Mouse (Mus musculus) limb, embryonic 14.5 days (tissue): ENCODE data around the gene Galns. TPM values are rescaled to one million over a fixed set of nuclear protein-coding genes. Genes with fewer than 3 reads are reported as not detected.

Source experiments
- ATAC-seq: fragments of 200-750 bp; cut with Nextera tagmentation; 2 replicates; pipeline ENCODE4 v1.8.0; 2017; ENCODE audit warnings: low read depth, moderate number of reproducible peaks, moderate TSS enrichment; ENCODE audit not compliant: low FRiP score
- DNase-seq: peaks from one replicate; pipeline ENCODE4 v3.0.0-alpha.2; 2015; ENCODE audit warnings: low spot score
- H3K27ac ChIP-seq: fragments of 300-500 bp; sonication (generic); replicated peaks from 2 replicates; pipeline ENCODE4 v1.5.1; 2014; ENCODE audit warnings: low read depth, mild to moderate bottlenecking, low read length, moderate library complexity, mixed read lengths
- H3K27me3 ChIP-seq: fragments of 300-500 bp; sonication (generic); 2 replicates; pipeline ENCODE4 v1.6.1; 2014; ENCODE audit warnings: low read length, mixed read lengths; ENCODE audit not compliant: control insufficient read depth, insufficient read depth
- H3K36me3 ChIP-seq: fragments of 300-500 bp; sonication (generic); 2 replicates; pipeline ENCODE4 v1.6.1; 2014; ENCODE audit warnings: mild to moderate bottlenecking, low read length, moderate library complexity, mixed read lengths; ENCODE audit not compliant: control insufficient read depth, insufficient read depth
- H3K4me1 ChIP-seq: fragments of 300-500 bp; sonication (generic); 2 replicates; pipeline ENCODE4 v1.6.1; 2014; ENCODE audit warnings: antibody characterized with exemption, low read length, mixed read lengths; ENCODE audit not compliant: control insufficient read depth, insufficient read depth
- H3K4me2 ChIP-seq: fragments of 300-500 bp; sonication (generic); replicated peaks from 2 replicates; pipeline ENCODE4 v1.6.1; 2014; ENCODE audit warnings: low read depth, mild to moderate bottlenecking, low read length, moderate library complexity; ENCODE audit not compliant: severe bottlenecking
- H3K4me3 ChIP-seq: fragments of 300-500 bp; sonication (generic); replicated peaks from 2 replicates; pipeline ENCODE4 v1.5.1; 2014; ENCODE audit warnings: low read length
- H3K9ac ChIP-seq: fragments of 300-500 bp; sonication (generic); 2 replicates; pipeline ENCODE4 v1.6.1; 2014; ENCODE audit warnings: mild to moderate bottlenecking, low read depth, low read length, moderate library complexity; ENCODE audit not compliant: severe bottlenecking
- H3K9me3 ChIP-seq: fragments of 300-500 bp; sonication (generic); 2 replicates; pipeline ENCODE4 v1.6.1; 2016; ENCODE audit warnings: low read length; ENCODE audit not compliant: control insufficient read depth
- POLR2A ChIP-seq: fragments of 200-500 bp; IDR thresholded peaks from 2 replicates; pipeline ENCODE4 v1.8.0; 2012; ENCODE audit warnings: inconsistent platforms, mild to moderate bottlenecking, moderate library complexity, borderline replicate concordance; ENCODE audit not compliant: insufficient read depth, insufficient read length; ENCODE audit errors: extremely low read depth
- WGBS: fragments of 180-500 bp; shearing (Covaris S2); extraction: QIAGEN DNeasy Blood & Tissue Kit; methylation state at CpG from one replicate; pipeline ENCODE4 v1.1.7; 2014; 5-methylcytosine and 5-hydroxymethylcytosine counted together
- microRNA-seq: library from miRNA; unstranded; fragments of <30 nt; microRNA quantifications from one replicate; pipeline ENCODE4, GENCODE M21; 2016
- polyA plus RNA-seq, 2 experiments: library from polyadenylated mRNA; depleted of rRNA in 1 of 2; stranded (reverse) in 1 of 2; unstranded in 1 of 2; fragments of >200 nt; fragmentation: Nextera tagmentation in 1 of 2; extraction: Ambion mirVana in 1 of 2; gene quantifications; 2 replicates each; pipeline versions ENCODE4 v1.2.1 to v1.2.3; 2012 to 2014

Galns gene
- polyA plus RNA-seq, 2 experiments: 12.7 to 14.7 TPM

DNA sequence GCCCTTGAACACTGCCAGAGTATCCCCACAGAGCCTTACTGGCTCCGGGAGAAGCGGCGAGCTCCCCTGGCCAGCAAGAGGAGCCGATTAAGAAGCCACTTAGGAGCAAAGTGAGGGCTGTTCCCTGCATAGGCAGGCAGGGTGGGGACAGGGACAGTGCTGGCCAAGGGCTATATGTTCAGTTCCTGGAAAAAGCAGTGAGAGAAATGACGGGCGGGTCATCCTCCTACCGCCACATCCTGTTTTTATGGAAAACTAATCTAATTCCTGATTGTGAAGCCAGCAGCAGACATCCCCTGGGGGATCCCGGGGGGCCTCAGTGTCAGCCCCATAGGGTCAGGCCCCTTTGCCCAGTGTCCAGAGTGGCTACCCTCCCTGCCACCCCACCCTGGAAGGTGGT, 80.0 kb downstream of the Galns start:
- Histone ChIP-seq H3K4me3 (no peak overlapping the region), H3K27ac (no peak overlapping the region), H3K36me3 (no peaks in the 10 kb centered on the region), H3K27me3 (no peaks in the 10 kb centered on the region), H3K4me1 (peaks cover 2% of the 10 kb centered on the region; the same call in 1 of the 2 replicates), H3K9me3 (no peaks in the 10 kb centered on the region), H3K9ac (no peak overlapping the region), H3K4me2 (no peak overlapping the region)
- ATAC-seq (no peak), DNase-seq (no peak)
- WGBS: 78% methylated on average over 8 of the region's 8 CpGs
- TF ChIP-seq POLR2A: no peak

DNA sequence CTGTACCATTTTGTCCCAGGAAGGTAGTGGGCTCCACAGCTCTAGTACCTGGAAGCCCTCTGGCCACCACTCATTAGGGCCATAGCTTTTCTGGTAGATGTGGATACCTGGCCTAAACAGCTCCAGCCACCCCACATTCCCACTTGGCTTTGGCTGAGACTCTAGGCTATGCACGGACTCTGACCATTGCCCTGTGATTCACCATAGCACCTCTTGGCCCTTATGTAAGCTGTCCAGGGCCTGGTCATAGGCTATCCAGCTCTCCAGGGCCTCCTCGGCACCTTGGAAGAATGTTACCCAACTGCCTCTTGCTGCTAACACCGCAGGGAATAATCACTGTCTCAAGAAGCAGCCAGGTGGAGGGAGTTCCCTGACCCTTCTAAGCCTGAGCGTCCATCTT, 82.1 kb downstream of the Galns start:
- no peak for TF ChIP-seq POLR2A
- Histone ChIP-seq H3K4me2 (no peak overlapping the region), H3K27me3 (no peaks in the 10 kb centered on the region), H3K9ac (no peak overlapping the region), H3K27ac (no peak overlapping the region), H3K4me1 (peaks cover 21% of the 10 kb centered on the region), H3K9me3 (no peaks in the 10 kb centered on the region), H3K36me3 (no peaks in the 10 kb centered on the region), H3K4me3 (no peak overlapping the region)
- ATAC-seq (no peak), DNase-seq (no peak)
- 91% methylated on average over 4 of the region's 4 CpGs for WGBS

Small RNA genes within 50 kb of the gene (microRNA-seq; reads per million reads assigned to microRNA genes)
- not detected for gene Mir6396

Other genes starting within 250 kb of the Galns start
- gene Zc3h18, start 234.9 kb downstream of the Galns start, polyA plus RNA-seq (2012; rRNA removed): 50.9 and 58.1 TPM in 2 replicates
- 31.3 and 38.5 TPM in 2 replicates for gene Zc3h18, start 234.9 kb downstream of the Galns start, polyA plus RNA-seq (2014; fragmentation: Nextera tagmentation; extraction: Ambion mirVana)
- gene Il17c, start 189.4 kb downstream of the Galns start, polyA plus RNA-seq (2012; rRNA removed): 0.49 and 0.92 TPM in 2 replicates
- gene Il17c, start 189.4 kb downstream of the Galns start, polyA plus RNA-seq (2014; fragmentation: Nextera tagmentation; extraction: Ambion mirVana): not detected in 2 replicates
- gene Cyba, start 178.5 kb downstream of the Galns start, polyA plus RNA-seq (2012; rRNA removed): 108 and 131 TPM in 2 replicates
- 183 and 188 TPM in 2 replicates for gene Cyba, start 178.5 kb downstream of the Galns start, polyA plus RNA-seq (2014; fragmentation: Nextera tagmentation; extraction: Ambion mirVana)
- 42.3 and 50.1 TPM in 2 replicates for gene Mvd, start 168.0 kb downstream of the Galns start, polyA plus RNA-seq (2012; rRNA removed)
- 30.9 and 38.2 TPM in 2 replicates for gene Mvd, start 168.0 kb downstream of the Galns start, polyA plus RNA-seq (2014; fragmentation: Nextera tagmentation; extraction: Ambion mirVana)
- gene Snai3, start 150.7 kb downstream of the Galns start, polyA plus RNA-seq (2012; rRNA removed): 2.1 and 2.5 TPM in 2 replicates
- 1.2 and 2.1 TPM in 2 replicates for gene Snai3, start 150.7 kb downstream of the Galns start, polyA plus RNA-seq (2014; fragmentation: Nextera tagmentation; extraction: Ambion mirVana)
- gene Rnf166, start 135.4 kb downstream of the Galns start, polyA plus RNA-seq (2012; rRNA removed): 80.1 and 103 TPM in 2 replicates
- gene Rnf166, start 135.4 kb downstream of the Galns start, polyA plus RNA-seq (2014; fragmentation: Nextera tagmentation; extraction: Ambion mirVana): 47.0 and 49.5 TPM in 2 replicates
- gene Ctu2, start 135.3 kb downstream of the Galns start, polyA plus RNA-seq (2012; rRNA removed): 57.1 and 59.5 TPM in 2 replicates
- gene Ctu2, start 135.3 kb downstream of the Galns start, polyA plus RNA-seq (2014; fragmentation: Nextera tagmentation; extraction: Ambion mirVana): 49.5 and 64.3 TPM in 2 replicates
- gene Piezo1, start 60.1 kb downstream of the Galns start, polyA plus RNA-seq (2012; rRNA removed): 93.3 and 120 TPM in 2 replicates
- gene Piezo1, start 60.1 kb downstream of the Galns start, polyA plus RNA-seq (2014; fragmentation: Nextera tagmentation; extraction: Ambion mirVana): 20.4 and 20.7 TPM in 2 replicates
- gene Cdt1, start 43.4 kb downstream of the Galns start, polyA plus RNA-seq (2012; rRNA removed): 79.0 and 103 TPM in 2 replicates
- gene Cdt1, start 43.4 kb downstream of the Galns start, polyA plus RNA-seq (2014; fragmentation: Nextera tagmentation; extraction: Ambion mirVana): 34.0 and 34.2 TPM in 2 replicates
- gene Aprt, start 34.6 kb downstream of the Galns start, polyA plus RNA-seq (2012; rRNA removed): 199 and 217 TPM in 2 replicates
- 348 and 382 TPM in 2 replicates for gene Aprt, start 34.6 kb downstream of the Galns start, polyA plus RNA-seq (2014; fragmentation: Nextera tagmentation; extraction: Ambion mirVana)
- 96.8 and 129 TPM in 2 replicates for gene Trappc2l, start 177 bp upstream of the Galns start, polyA plus RNA-seq (2012; rRNA removed)
- gene Trappc2l, start 177 bp upstream of the Galns start, polyA plus RNA-seq (2014; fragmentation: Nextera tagmentation; extraction: Ambion mirVana): 70.2 and 70.5 TPM in 2 replicates
- gene Pabpn1l, start 11.3 kb upstream of the Galns start, polyA plus RNA-seq (2012; rRNA removed): 0.05 TPM in 1 of 2 replicates, not detected in the other
- not detected in 2 replicates for gene Pabpn1l, start 11.3 kb upstream of the Galns start, polyA plus RNA-seq (2014; fragmentation: Nextera tagmentation; extraction: Ambion mirVana)
- 6.1 and 7.2 TPM in 2 replicates for gene Cbfa2t3, start 87.6 kb upstream of the Galns start, polyA plus RNA-seq (2012; rRNA removed)
- 6.0 and 6.1 TPM in 2 replicates for gene Cbfa2t3, start 87.6 kb upstream of the Galns start, polyA plus RNA-seq (2014; fragmentation: Nextera tagmentation; extraction: Ambion mirVana)
- gene Acsf3, start 164.0 kb upstream of the Galns start, polyA plus RNA-seq (2012; rRNA removed): 19.1 and 20.3 TPM in 2 replicates
- gene Acsf3, start 164.0 kb upstream of the Galns start, polyA plus RNA-seq (2014; fragmentation: Nextera tagmentation; extraction: Ambion mirVana): 15.4 and 19.4 TPM in 2 replicates
- gene Cdh15, start 236.5 kb upstream of the Galns start, polyA plus RNA-seq (2012; rRNA removed): 23.6 and 27.6 TPM in 2 replicates
- gene Cdh15, start 236.5 kb upstream of the Galns start, polyA plus RNA-seq (2014; fragmentation: Nextera tagmentation; extraction: Ambion mirVana): 19.5 and 27.1 TPM in 2 replicates